Mouse (Mus musculus): ENCODE data around the gene Lrwd1. TPM values are rescaled to one million over a fixed set of nuclear protein-coding genes. Genes with fewer than 3 reads are reported as not detected.
"Not testable (repeated sequence)": the region's sequence is repeated elsewhere in the genome, so short reads cannot be mapped to it uniquely, and the experiment has no call there.

The Lrwd1 gene
- polyA plus RNA-seq, 1 experiment from 2014 or later: 23.1 TPM

GRCm38 (mm10) chr5:136168071-136168470, 32.2 kb upstream of the Lrwd1 start:
- ATAC-seq (replicated peaks; ENCODE audit: low FRiP score, low read depth) (no peak), DNase-seq (ENCODE audit: low spot score) (no peak)
- H3K4me2 ChIP-seq (ENCODE audit: low read length): no peak overlapping the region
- no peak overlapping the region for H3K27ac ChIP-seq
- no peaks in the 10 kb centered on the region for H3K36me3 ChIP-seq (ENCODE audit: insufficient read depth, low read length)
- H3K27me3 ChIP-seq (ENCODE audit: insufficient read depth, low read length): no peaks in the 10 kb centered on the region
- WGBS: 95% methylated on average over 3 of the region's 3 CpGs
- no peak overlapping the region for H3K9ac ChIP-seq (ENCODE audit: low read depth, low read length)
- peak; percentile 25; the same call in 1 of the 2 replicates for TF ChIP-seq CTCF (IDR thresholded peaks at IDR 0.05; ENCODE audit: low read depth)
- no peak overlapping the region for H3K4me3 ChIP-seq (replicated peaks; ENCODE audit: low read depth, low read length)
- no peaks in the 10 kb centered on the region for H3K9me3 ChIP-seq (replicated peaks; ENCODE audit: low read length)
- H3K4me1 ChIP-seq (replicated peaks; ENCODE audit: insufficient read depth, low read length): peaks cover 4% of the 10 kb centered on the region; the same call in 1 of the 2 replicates

- H3K4me3 ChIP-seq (replicated peaks; ENCODE audit: low read depth, low read length): no peak overlapping the region
- TF ChIP-seq CTCF (IDR thresholded peaks at IDR 0.05; ENCODE audit: low read depth): no peak
- 95% methylated on average over 4 of the region's 4 CpGs for whole genome bisulfite sequencing
- H3K9ac ChIP-seq (ENCODE audit: low read depth, low read length): no peak overlapping the region
- no peaks in the 10 kb centered on the region for H3K27me3 ChIP-seq (ENCODE audit: insufficient read depth, low read length)
- no peaks in the 10 kb centered on the region for H3K36me3 ChIP-seq (ENCODE audit: insufficient read depth, low read length)
- peaks cover 4% of the 10 kb centered on the region; the same call in 1 of the 2 replicates for H3K4me1 ChIP-seq (replicated peaks; ENCODE audit: insufficient read depth, low read length)
- no peak overlapping the region for H3K4me2 ChIP-seq (ENCODE audit: low read length)
- DNase-seq (ENCODE audit: low spot score) (no peak), ATAC-seq (replicated peaks; ENCODE audit: low FRiP score, low read depth) (no peak)
- H3K9me3 ChIP-seq (replicated peaks; ENCODE audit: low read length): no peaks in the 10 kb centered on the region
- H3K27ac ChIP-seq: no peak overlapping the region
These were observed 31.4 kb upstream of the Lrwd1 start for GRCm38 (mm10) chr5:136167296-136167695.

GRCm38 (mm10) chr5:136165246-136165645, 29.4 kb upstream of the Lrwd1 start:
- H3K4me3 ChIP-seq (replicated peaks; ENCODE audit: low read depth, low read length): no peak overlapping the region
- no peak overlapping the region for H3K4me2 ChIP-seq (ENCODE audit: low read length)
- H3K27me3 ChIP-seq (ENCODE audit: insufficient read depth, low read length): no peaks in the 10 kb centered on the region
- no peak overlapping the region for H3K27ac ChIP-seq
- no peak for ATAC-seq (replicated peaks; ENCODE audit: low FRiP score, low read depth)
- 77% methylated on average over 8 of the region's 8 CpGs for WGBS
- no peak for TF ChIP-seq CTCF (IDR thresholded peaks at IDR 0.05; ENCODE audit: low read depth)
- H3K36me3 ChIP-seq (ENCODE audit: insufficient read depth, low read length): no peaks in the 10 kb centered on the region
- 0 out of 2 replicates have a peak, but pooled peaks cover 4% of the 10 kb centered on the region for H3K4me1 ChIP-seq (replicated peaks; ENCODE audit: insufficient read depth, low read length)
- DNase-seq (ENCODE audit: low spot score): no peak
- H3K9ac ChIP-seq (ENCODE audit: low read depth, low read length): no peak overlapping the region
- H3K9me3 ChIP-seq (replicated peaks; ENCODE audit: low read length): no peaks in the 10 kb centered on the region

GRCm38 (mm10) chr5:136163807-136164474, 28.1 kb upstream of the Lrwd1 start:
- no peak for TF ChIP-seq CTCF (IDR thresholded peaks at IDR 0.05; ENCODE audit: low read depth)
- Histone ChIP-seq H3K4me3 (replicated peaks; ENCODE audit: low read depth, low read length) (no peak overlapping the region), H3K4me2 (ENCODE audit: low read length) (no peak overlapping the region), H3K9ac (ENCODE audit: low read depth, low read length) (no peak overlapping the region), H3K36me3 (ENCODE audit: insufficient read depth, low read length) (no peaks in the 10 kb centered on the region), H3K27me3 (ENCODE audit: insufficient read depth, low read length) (no peaks in the 10 kb centered on the region), H3K27ac (no peak overlapping the region), H3K9me3 (replicated peaks; ENCODE audit: low read length) (no peaks in the 10 kb centered on the region), H3K4me1 (replicated peaks; ENCODE audit: insufficient read depth, low read length) (no peaks in the 10 kb centered on the region)
- ATAC-seq (replicated peaks; ENCODE audit: low FRiP score, low read depth): no peak
- WGBS: 90% methylated on average over 11 of the region's 11 CpGs
- DNase-seq (ENCODE audit: low spot score): no peak

GRCm38 (mm10) chr5:136160084-136160483, 24.2 kb upstream of the Lrwd1 start:
- H3K27ac ChIP-seq; H3K4me3 ChIP-seq (replicated peaks; ENCODE audit: low read depth, low read length); H3K27me3 ChIP-seq (ENCODE audit: insufficient read depth, low read length); H3K36me3 ChIP-seq (ENCODE audit: insufficient read depth, low read length); H3K4me1 ChIP-seq (replicated peaks; ENCODE audit: insufficient read depth, low read length); ATAC-seq (replicated peaks; ENCODE audit: low FRiP score, low read depth); H3K4me2 ChIP-seq (ENCODE audit: low read length); H3K9me3 ChIP-seq (replicated peaks; ENCODE audit: low read length); DNase-seq (ENCODE audit: low spot score); H3K9ac ChIP-seq (ENCODE audit: low read depth, low read length): not testable (repeated sequence)
- 81% methylated on average over 11 of the region's 12 CpGs for WGBS

- ATAC-seq (replicated peaks; ENCODE audit: low FRiP score, low read depth): no peak
- WGBS: 71% methylated on average over 5 of the region's 5 CpGs
- Histone ChIP-seq H3K4me3 (replicated peaks; ENCODE audit: low read depth, low read length) (no peak overlapping the region), H3K9me3 (replicated peaks; ENCODE audit: low read length) (no peaks in the 10 kb centered on the region), H3K36me3 (ENCODE audit: insufficient read depth, low read length) (no peaks in the 10 kb centered on the region), H3K27me3 (ENCODE audit: insufficient read depth, low read length) (no peaks in the 10 kb centered on the region), H3K27ac (no peak overlapping the region), H3K4me1 (replicated peaks; ENCODE audit: insufficient read depth, low read length) (no peaks in the 10 kb centered on the region), H3K4me2 (ENCODE audit: low read length) (no peak overlapping the region), H3K9ac (ENCODE audit: low read depth, low read length) (no peak overlapping the region)
- no peak for DNase-seq (ENCODE audit: low spot score)
- TF ChIP-seq CTCF (IDR thresholded peaks at IDR 0.05; ENCODE audit: low read depth): no peak
These were observed 19.5 kb upstream of the Lrwd1 start for GRCm38 (mm10) chr5:136155399-136155798.

- Histone ChIP-seq H3K9me3 (replicated peaks; ENCODE audit: low read length) (no peaks in the 10 kb centered on the region), H3K27me3 (ENCODE audit: insufficient read depth, low read length) (no peaks in the 10 kb centered on the region), H3K4me1 (replicated peaks; ENCODE audit: insufficient read depth, low read length) (no peaks in the 10 kb centered on the region), H3K36me3 (ENCODE audit: insufficient read depth, low read length) (no peaks in the 10 kb centered on the region), H3K27ac (no peak overlapping the region), H3K4me3 (replicated peaks; ENCODE audit: low read depth, low read length) (no peak overlapping the region), H3K9ac (ENCODE audit: low read depth, low read length) (no peak overlapping the region), H3K4me2 (ENCODE audit: low read length) (no peak overlapping the region)
- TF ChIP-seq CTCF (IDR thresholded peaks at IDR 0.05; ENCODE audit: low read depth): no peak
- DNase-seq (ENCODE audit: low spot score) (no peak), ATAC-seq (replicated peaks; ENCODE audit: low FRiP score, low read depth) (no peak)
- 68% methylated on average over 8 of the region's 8 CpGs for WGBS
These were observed 16.5 kb upstream of the Lrwd1 start for GRCm38 (mm10) chr5:136152365-136152764.

- WGBS: 68% methylated on average over 5 of the region's 5 CpGs
- DNase-seq (ENCODE audit: low spot score); H3K9ac ChIP-seq (ENCODE audit: low read depth, low read length); ATAC-seq (replicated peaks; ENCODE audit: low FRiP score, low read depth); H3K27ac ChIP-seq; H3K4me2 ChIP-seq (ENCODE audit: low read length); H3K36me3 ChIP-seq (ENCODE audit: insufficient read depth, low read length); H3K4me3 ChIP-seq (replicated peaks; ENCODE audit: low read depth, low read length); H3K27me3 ChIP-seq (ENCODE audit: insufficient read depth, low read length); H3K9me3 ChIP-seq (replicated peaks; ENCODE audit: low read length); H3K4me1 ChIP-seq (replicated peaks; ENCODE audit: insufficient read depth, low read length): not testable (repeated sequence)
These were observed 13.3 kb upstream of the Lrwd1 start for GRCm38 (mm10) chr5:136149134-136149576.
